Mouse (Mus musculus) mature B cell (primary cell): ENCODE results near the gene Spdye4a.

Experiments used
- in situ Hi-C: fragments of 300-500 bp; cut with MboI; formaldehyde crosslinking; loops from 2 replicates; pipeline ENCODE4 v1.14.3; 2019

The Spdye4a gene

GRCm38 (mm10) chr5:143226790-143227189, at the start of gene Spdye4a:
TSS of gene Spdye4a (minus strand) at chr5:143226890.
- in situ Hi-C loops, result no loop called here

GRCm38 (mm10) chr5:143275761-143276160, 49.1 kb upstream of the Spdye4a start:
- in situ Hi-C loops, result no loop called here

DNA sequence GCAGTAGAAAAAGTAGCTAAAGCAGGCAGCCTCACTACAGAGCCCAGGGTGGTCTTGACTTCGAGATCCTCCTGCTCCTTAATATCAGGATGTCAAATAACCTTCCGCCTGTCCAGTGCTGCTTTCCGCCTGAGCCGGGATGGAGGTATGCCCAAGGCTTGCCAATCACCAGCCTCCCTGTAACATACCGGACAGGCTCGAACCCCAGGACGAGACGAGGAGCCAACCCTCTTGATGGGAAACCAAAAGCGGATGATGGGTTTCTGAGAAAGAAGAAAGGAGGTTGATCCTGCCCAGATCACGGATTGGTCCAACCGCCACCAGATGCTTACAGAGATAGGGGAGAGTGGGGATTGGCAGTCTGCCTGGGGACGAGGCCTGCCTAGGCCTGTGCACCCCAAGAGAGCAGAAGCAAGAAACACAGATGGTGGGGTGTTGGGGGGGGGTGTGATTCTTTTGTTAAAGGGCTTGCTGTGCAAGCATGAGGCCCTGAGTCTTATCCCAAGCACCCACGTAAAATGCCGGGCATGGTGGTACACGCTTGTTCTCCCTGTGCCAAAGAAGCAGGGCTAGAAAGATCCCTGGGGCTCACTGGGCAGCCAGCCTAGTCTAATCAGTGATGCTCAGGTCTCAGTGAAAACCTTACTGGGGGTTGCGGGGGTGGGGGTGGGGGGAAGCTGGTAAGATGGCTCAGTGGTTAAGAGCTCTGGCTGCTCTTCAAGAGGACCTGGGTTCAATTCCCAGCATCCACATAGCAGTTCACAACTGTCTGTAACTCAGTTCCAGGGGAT, 46.0 kb upstream of the Spdye4a start:
- in situ Hi-C loops, result no loop called here

DNA sequence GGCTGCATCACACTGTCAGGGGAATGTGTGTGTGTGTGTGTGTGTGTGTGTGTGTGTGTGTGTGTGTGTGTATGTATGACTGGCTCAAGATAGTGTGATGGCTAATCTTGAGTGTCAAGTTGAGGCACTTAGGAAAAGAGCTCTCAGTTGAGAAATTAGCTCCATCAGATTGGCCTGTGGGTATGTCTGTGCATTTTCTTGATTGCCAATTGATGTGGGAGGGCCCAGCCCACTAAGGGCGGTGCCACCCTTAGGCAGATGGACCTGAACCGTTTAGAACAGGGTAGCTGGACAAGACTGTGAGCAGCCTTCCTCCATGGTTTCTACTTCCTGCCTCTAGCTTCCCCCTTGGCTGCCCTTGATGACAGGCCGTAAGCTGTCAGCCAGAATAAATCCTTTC, 45.4 kb upstream of the Spdye4a start:
- in situ Hi-C loops, result no loop called here

GRCm38 (mm10) chr5:143271642-143272041, 45.0 kb upstream of the Spdye4a start:
- in situ Hi-C loops, result no loop called here

- in situ Hi-C loops, result no loop called here
These were observed 43.4 kb upstream of the Spdye4a start for GRCm38 (mm10) chr5:143270151-143270519.

GRCm38 (mm10) chr5:143269363-143270150, 42.9 kb upstream of the Spdye4a start, which contains the start of gene Zfp316:
TSS of gene Zfp316 (minus strand) at chr5:143270022.
- in situ Hi-C loops, result no loop called here

DNA sequence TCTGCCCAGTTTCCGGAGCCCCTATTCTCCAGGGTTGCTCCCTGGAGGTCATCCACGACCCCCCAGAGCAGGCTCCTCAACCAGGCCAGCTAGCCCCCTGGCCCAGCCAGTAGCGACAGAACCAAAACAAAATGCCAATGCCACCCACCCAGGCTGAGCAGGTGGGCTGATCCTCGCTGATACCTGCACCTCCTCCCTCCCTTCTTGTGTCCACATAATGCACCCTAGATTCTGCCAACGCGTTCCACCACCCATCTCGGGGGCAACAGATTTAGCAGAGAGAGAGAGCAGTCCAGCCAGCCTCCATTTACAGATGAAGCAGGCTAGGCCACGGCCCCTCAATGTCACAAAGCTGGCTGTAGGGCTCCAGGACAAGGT, 42.3 kb upstream of the Spdye4a start:
- in situ Hi-C loops, result no loop called here

DNA sequence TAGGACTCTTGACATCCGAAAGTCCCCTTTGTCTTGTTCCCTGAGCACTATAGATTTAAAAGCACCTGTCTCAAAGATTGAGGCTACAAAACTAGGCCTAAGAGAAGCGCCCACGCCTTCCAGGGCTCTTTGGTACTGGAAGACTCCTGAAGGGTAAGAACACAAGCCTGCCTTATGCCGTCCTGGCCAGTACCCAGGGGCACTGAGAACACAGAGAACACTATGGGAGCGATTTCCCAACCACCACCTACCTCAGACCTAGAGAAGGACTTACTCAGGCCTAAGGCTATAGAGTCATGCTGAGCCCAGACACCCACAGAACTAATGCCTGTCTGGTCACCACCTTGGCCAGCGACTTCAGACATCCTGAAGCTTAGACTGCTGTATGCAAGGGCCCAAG, 40.1 kb upstream of the Spdye4a start:
- in situ Hi-C loops, result no loop called here

- in situ Hi-C loops, result no loop called here
These were observed 38.7 kb upstream of the Spdye4a start for GRCm38 (mm10) chr5:143265409-143265808.

GRCm38 (mm10) chr5:143264689-143265088, 38.0 kb upstream of the Spdye4a start:
- in situ Hi-C loops, result no loop called here

DNA sequence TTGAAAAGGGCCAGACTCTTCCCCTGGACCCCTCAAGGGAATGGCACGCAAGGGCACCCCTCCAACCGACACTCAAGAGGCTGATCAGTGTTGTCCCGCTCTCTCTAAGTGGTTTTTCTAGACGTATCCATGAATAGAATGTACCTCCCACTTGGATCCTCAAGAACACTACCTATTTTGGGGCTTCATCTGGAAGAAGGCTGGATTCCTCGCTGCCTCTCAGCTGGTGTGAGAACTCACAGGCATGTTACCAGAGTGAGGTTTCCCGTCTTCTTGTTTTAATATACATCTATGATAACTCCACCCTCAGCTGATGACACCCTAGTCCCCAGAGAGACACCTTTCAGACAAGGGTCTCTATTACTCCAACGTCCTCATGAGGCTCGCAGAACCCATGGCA, 34.9 kb upstream of the Spdye4a start:
- in situ Hi-C loops, result no loop called here

DNA sequence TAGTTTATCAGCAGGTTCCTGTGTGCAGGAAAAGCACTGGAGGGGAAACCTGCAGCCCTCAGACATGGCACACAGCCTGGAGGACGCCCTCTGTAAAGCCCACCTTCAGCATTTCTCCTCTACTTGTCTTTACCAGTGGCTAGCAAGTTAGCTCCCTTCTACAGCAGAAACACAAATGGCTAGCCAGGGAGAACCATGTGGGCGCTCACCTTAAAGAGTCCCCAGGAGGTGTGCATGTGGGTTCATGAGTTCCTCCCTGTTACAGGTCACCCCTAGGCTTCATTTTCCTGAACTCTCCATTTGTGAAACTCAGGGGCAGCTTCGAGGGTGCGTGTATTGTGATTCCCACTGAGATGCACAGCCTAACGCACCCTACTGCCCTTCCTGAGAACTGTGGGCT, 29.1 kb upstream of the Spdye4a start:
- in situ Hi-C loops, result no loop called here

DNA sequence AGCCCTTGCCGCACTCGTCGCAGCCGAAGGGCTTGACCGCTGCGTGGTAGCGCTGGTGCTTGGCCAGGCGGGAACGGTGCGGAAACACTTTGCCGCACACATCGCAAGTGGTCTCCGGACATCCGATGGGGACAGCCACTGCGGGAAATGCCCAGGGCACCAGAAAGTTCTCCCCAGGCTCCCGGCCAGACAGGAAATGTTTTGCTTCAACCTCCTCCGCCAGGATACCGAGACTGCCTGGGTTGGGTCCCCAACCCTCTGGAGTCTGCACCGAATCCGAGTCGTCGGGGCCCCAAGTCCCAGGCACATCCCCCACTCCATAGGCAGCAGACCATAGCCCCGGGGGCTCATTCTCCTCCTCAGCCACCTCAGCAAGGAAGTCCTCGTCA, 28.4 kb upstream of the Spdye4a start:
- in situ Hi-C loops, result no loop called here

DNA sequence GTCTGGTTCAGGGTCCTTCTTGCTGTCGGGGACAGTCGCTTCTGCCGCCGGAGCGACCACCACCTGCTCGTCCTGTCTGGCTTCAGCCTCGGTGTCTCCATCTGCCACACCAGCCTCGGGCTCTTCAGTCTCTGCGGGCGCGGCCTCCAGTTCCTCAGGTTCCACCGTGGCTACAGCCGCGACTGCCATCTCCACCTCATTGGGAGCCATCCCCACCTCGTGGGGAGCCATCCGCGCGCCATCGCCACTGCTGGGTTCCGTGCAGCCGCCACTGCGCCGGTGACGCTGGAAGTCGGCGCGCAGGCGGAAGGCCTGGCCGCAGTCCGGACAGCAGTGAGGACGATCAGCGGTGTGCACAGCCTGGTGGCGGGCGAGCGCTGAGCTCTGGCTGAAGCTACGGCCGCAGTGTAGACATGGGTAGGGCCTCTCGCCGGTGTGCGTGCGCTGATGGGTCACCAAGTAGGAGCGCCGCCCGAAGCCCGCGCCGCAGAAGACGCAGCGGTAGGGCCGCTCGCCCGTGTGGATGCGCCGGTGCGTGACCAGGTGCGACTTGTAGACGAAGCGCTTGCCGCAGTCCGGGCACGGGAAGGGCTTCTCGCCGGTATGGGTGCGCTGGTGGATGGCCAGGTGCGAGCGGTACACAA, 27.9 kb upstream of the Spdye4a start:
- in situ Hi-C loops, result no loop called here

DNA sequence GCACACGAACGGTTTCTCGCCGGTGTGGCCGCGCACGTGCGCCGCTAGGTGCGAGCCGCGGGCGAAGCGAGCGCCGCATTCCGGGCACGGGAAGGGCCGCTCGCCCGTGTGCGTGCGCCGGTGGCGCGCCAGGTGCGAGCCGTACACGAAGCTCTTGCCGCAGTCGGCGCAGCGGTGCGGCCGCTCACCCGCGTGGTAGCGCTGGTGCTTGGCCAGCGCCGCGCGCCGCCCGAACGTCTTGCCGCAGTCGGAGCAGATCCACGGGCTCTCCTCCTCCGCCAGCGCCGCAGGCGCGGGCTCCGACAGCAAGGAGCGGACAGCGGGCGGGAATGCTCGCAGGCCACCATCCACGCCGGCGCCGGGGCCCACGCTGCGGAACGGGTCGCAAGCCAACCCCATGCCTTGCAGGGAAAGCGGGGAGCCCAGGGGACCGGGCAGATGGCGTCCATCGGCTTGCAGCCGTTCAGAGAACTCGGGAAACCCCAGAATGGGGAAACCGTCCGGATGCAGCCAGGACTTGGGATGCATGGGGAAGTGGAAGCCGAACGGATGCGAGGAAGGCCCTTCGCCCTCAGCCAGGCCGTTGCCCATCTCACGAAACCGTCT, 27.3 kb upstream of the Spdye4a start:
- in situ Hi-C loops, result no loop called here

GRCm38 (mm10) chr5:143253186-143253880, 26.6 kb upstream of the Spdye4a start:
- in situ Hi-C loops, result no loop called here

GRCm38 (mm10) chr5:143252791-143253185, 26.1 kb upstream of the Spdye4a start:
- in situ Hi-C loops, result no loop called here

DNA sequence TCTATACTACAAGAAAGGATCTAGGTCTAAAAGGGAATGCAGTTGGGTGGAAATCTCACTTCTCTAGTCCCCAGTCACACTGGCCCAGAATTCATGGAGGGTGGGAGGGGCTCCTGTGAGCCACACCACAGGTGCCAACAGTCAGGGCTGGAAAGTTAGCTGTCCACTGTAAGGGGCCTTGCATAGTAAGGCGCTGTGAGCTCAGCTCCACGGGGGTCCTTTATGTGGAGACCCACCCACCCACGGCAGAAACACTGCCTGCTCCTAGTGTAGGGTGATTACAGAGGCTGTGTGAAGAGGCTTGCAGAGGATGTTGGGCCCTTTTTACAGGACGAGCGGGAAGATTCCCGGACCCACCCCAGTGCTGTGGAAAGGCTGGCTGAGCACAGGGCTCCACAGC, 25.3 kb upstream of the Spdye4a start:
- in situ Hi-C loops, result no loop called here

DNA sequence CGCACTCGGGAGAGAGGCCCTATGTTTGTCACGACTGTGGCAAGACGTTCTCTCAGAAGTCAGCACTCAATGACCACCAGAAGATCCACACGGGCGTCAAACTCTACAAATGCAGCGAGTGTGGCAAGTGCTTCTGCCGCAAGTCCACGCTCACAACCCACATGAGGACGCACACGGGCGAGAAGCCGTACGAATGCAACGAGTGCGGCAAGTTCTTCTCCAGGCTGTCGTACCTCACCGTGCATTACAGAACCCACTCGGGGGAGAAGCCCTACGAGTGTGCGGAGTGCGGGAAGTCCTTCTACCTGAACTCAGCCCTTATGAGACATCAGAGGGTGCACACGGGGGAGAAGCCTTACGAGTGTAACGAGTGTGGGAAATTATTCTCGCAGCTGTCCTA, 18.2 kb upstream of the Spdye4a start:
- in situ Hi-C loops, result no loop called here

DNA sequence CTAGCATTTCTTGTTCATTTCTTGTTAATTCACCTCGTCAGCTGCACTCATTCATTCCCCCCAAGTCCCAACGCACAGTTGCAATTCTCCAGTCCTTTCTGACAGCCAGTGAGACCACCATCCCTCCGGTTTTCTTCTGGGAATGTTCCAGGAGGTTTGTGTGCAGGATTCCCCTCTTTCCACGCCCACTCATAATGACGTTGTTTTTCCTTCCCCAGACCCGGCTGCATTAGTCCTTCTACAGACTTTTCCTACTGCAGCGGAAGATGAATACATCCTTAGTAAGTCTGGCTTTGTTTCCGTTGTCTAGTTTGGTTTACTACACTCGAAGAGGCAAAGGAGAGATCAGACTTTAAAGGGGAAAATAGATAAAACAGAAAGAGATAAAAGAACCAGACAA, 9.3 kb upstream of the Spdye4a start:
- in situ Hi-C loops, result no loop called here
